Mouse (Mus musculus): Measurements from ENCODE around the gene Gm21293. TPM values are rescaled to one million over a fixed set of nuclear protein-coding genes. Genes with fewer than 3 reads are reported as not detected.

Gene Gm21293
- polyA plus RNA-seq, 1 experiment from 2014 or later = not detected

Other genes with a start within 250 kb of the Gm21293 start
- not detected in 2 replicates for gene Gm6763, start 8.5 kb downstream of the Gm21293 start, polyA plus RNA-seq (2015; fragmentation: Nextera tagmentation; extraction: Ambion mirVana)
- not detected in 2 replicates for gene Gm8764, start 17.0 kb downstream of the Gm21293 start, polyA plus RNA-seq (2015; fragmentation: Nextera tagmentation; extraction: Ambion mirVana)
- gene Gm21304, start 25.5 kb downstream of the Gm21293 start, polyA plus RNA-seq (2015; fragmentation: Nextera tagmentation; extraction: Ambion mirVana) = not detected in 2 replicates
- not detected in 2 replicates for gene Gm21312, start 34.0 kb downstream of the Gm21293 start, polyA plus RNA-seq (2015; fragmentation: Nextera tagmentation; extraction: Ambion mirVana)
- not detected in 2 replicates for gene Gm20765, start 42.5 kb downstream of the Gm21293 start, polyA plus RNA-seq (2015; fragmentation: Nextera tagmentation; extraction: Ambion mirVana)
- gene Gm4340, start 51.1 kb downstream of the Gm21293 start, polyA plus RNA-seq (2015; fragmentation: Nextera tagmentation; extraction: Ambion mirVana) = not detected in 2 replicates

Measured in heart, embryonic 16.5 days (tissue).